Mouse (Mus musculus) 3134 (cell line): ENCODE results near the gene Olfr1020.

Experiments
- DNase-seq: peaks from one replicate; pipeline ENCODE4 v3.0.0-alpha.2; 2011; ENCODE audit warnings: low spot score; ENCODE audit not compliant: insufficient read length; ENCODE audit errors: extremely low read depth

The Olfr1020 gene

GRCm38 (mm10) chr2:85846730-85847129 is at the start of gene Olfr1020:
Olfr1020 (plus strand) TSS chr2:85847030.
- no peak for DNase-seq

- DNase-seq = no peak
These were observed 44.4 kb upstream of the Olfr1020 start, which contains the start of gene Olfr1016 for GRCm38 (mm10) chr2:85802444-85802843. Olfr1016 (minus strand) TSS chr2:85802544.

GRCm38 (mm10) chr2:85804501-85804900 is 42.3 kb upstream of the Olfr1020 start:
- DNase-seq = no peak

- DNase-seq = no peak
These were observed 28.7 kb upstream of the Olfr1020 start, which contains the start of gene Olfr1018 for GRCm38 (mm10) chr2:85818179-85818578. Olfr1018 (plus strand) TSS chr2:85818479.

GRCm38 (mm10) chr2:85845383-85845782 is 1.4 kb upstream of the Olfr1020 start, which contains the start of gene Olfr1019:
Olfr1019 (minus strand) TSS chr2:85845483.
- DNase-seq = no peak

- DNase-seq = no peak
These were observed 21.5 kb downstream of the Olfr1020 start, which contains the start of gene Olfr1022 for GRCm38 (mm10) chr2:85868294-85868693. Olfr1022 (plus strand) TSS chr2:85868594.

- no peak for DNase-seq
These were observed 38.5 kb downstream of the Olfr1020 start, which contains the start of gene Olfr1023 for GRCm38 (mm10) chr2:85885340-85885739. Olfr1023 (plus strand) TSS chr2:85885640.
